Mouse (Mus musculus) right cerebral cortex, postnatal 25 days (tissue): ENCODE measurements around the gene Eapp.
A peak's percentile ranks its signal among the peaks of the same experiment; 100 is the strongest.
"Not testable (repeated sequence)": the region's sequence is repeated elsewhere in the genome, so short reads cannot be mapped to it uniquely, and the experiment has no call there.

Experiments
- DNase-seq: peaks from one replicate; pipeline ENCODE4 v3.0.0; 2022

The Eapp gene

DNA sequence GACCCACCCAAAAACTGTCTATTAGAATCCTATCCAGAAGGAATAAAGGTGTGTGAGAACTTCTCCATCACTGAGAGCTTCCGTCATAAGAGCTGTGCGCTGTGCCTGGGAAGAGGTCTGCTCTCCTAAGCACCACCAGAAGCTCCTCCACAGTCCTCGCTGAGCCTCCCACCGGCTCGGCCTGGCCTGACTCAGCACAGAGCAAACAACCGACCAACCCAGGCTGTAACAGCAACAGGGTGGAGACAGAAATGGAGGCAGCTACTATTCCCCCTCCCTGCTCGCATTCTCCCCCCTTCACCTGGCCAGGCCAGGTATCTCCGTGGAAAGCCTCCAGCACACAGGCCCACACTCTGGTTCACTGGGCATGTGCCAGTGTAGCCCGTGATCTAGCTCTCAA lies 19.0 kb downstream of the Eapp start:
- DNase-seq: no peak

DNA sequence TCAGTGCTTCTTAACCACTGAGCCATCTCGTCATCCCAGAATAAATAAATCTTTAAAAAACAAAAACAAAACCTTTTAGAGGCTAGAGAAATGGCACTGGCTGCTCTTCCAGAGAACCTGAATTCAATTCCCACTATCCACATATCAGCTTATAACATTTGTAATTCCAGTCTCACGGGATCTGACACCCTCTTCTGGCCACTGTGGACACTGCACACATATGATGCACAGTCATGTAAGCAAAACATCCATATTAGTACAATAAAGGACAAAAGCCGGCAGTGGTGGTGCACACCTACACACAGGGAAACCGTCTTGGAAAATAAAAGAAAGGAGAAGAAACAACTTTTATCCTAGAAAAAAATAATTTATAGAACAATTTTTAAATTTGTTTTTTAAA lies 20.3 kb downstream of the Eapp start:
- no peak for DNase-seq

DNA sequence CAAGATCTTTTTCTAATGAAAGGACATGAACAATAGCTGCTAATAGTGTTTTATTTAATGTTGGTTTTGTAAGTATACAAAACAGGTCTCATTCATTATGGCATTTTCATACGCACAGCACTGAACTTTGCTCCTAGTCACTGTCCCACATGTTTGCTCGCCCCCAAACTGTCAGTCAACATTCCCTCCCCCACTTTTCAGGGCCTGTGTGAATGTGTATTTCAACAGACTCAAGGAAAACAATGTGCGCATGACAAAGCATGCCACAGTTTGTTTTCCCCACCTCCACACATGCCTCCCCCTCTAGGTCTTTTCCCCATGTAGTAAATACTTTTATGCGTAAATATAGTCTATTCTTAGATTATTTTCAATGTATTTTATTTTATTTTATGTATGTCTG lies 24.4 kb downstream of the Eapp start:
- no peak for DNase-seq

DNA sequence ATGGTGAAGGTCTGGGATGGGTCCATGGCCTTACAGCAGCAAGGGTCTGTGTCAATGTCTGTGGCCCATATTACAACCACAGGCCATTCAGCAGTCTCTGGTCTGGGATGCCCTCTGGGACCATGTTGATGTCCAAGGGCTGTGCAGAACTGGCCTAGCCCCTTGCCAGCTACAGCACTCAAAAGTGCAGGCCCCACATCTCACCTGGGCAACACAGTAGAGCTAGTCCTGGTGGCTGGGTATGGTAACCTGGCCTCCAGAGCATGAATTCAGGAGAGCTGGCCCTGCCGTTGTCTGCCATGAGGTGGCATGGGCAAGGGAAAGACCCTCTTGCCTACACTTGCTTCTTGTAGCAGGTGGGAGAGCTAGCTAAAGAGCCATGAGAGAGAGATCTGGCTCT lies 27.6 kb downstream of the Eapp start:
- no peak for DNase-seq

DNA sequence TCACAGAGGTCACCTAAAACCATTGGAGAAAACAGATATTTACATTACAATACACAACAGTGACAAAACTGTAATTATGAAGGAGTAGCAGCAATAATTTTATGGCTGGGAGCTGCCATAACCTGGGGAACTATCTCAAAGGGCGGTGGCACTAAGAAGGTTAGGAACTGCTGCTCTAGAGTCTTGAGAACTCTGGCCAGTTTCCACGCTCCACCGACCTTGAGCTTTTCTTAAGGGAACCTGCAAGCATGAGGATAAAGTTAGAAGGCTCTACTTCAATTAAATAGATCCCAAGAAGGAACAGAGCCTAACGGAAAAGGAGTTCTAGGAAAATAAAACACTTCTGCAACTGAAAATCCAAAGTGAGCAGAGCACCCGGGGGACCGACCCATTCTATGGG lies 30.2 kb downstream of the Eapp start:
- no peak for DNase-seq

DNA sequence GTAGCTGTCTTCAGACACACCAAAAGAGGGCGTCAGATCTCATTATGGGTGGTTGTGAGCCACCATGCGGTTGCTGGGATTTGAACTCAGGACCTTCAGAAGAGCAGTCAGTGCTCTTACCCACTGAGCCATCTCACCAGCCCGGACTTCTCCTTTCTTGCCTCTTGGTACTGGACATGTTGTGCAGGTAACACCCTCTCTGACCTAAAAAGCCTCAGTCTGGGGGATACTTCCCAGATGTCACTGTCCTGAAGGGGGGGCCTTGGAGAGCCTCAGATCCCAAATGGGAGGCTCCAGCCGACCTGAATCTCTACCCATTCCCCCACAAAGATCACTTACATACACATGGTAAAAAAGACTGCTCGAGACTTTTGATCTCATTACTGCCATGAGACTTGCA lies 34.2 kb downstream of the Eapp start:
- not testable (repeated sequence) for DNase-seq

- no peak for DNase-seq
Measured at GRCm38 (mm10) chr12:54659901-54660300, 35.8 kb downstream of the Eapp start.

- DNase-seq: no peak
Measured at GRCm38 (mm10) chr12:54658425-54659092, 37.1 kb downstream of the Eapp start.

DNA sequence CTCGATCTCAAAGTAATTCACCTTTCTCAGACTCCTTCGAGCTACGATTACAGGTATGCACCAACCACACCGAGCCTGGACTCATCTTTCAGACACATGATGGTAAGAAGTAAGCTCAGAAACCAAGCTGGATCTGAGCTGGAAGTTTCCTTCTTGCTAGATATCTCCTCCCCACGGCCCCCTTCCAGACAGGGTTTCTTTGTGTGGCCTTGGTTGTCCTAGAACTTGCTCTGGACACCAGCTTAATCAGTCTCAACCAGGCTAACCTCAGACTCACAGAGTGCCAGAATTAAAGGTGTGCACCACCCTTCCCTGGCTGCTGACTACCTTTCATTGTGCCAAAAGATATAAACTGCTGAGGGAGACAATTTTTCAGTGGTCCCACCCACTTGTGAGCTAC lies 37.7 kb downstream of the Eapp start:
- DNase-seq: no peak

DNA sequence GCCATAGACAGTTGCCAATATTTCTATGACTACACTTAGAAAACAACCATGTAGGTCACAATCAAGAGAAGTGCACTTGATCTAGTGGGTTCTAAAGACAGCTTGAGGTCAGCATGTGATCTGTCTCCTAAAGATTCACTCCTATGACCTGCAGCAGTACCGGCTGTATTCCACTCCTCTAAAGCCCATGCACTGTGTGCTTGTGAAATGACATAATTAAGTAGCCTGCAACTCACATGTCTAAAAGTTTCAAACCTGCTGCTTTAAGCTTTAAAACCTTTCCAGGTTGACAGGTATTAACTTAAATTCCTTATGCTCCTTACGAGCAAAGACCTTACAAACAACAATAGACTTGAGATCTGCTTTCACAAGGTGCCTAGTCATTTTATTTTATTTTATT lies 38.5 kb downstream of the Eapp start:
- no peak for DNase-seq

- peak; percentile 97 for DNase-seq
Measured at GRCm38 (mm10) chr12:54656396-54657171, 39.1 kb downstream of the Eapp start, which contains the start of gene Sptssa. Gene Sptssa (minus strand): TSS chr12:54656573.

GRCm38 (mm10) chr12:54656039-54656395 lies 39.7 kb downstream of the Eapp start:
- DNase-seq: no peak

GRCm38 (mm10) chr12:54655292-54656038 lies 40.2 kb downstream of the Eapp start:
- no peak for DNase-seq

- no peak for DNase-seq
Measured at GRCm38 (mm10) chr12:54654741-54655140, 41.0 kb downstream of the Eapp start.

DNA sequence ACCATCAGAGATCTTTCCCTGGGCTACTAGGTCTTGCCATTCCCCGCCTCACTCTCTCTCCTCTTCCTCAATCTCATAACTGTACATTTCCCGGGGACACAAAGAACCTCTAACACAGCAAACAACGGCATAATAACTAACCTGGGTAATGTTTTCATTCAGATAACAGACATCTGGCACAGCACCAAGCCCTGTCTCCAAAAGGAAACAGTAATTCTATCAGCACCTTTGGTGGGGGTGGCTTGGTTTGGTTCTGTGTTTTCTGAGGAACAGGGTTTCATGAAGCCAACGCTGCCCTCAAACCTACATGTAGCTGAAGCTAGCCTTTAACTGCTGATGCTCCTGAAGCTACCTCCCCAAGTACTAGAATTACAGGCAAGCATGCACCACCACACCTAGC lies 41.6 kb downstream of the Eapp start:
- no peak for DNase-seq

- no peak for DNase-seq
Measured at GRCm38 (mm10) chr12:54652346-54652745, 43.4 kb downstream of the Eapp start.

- DNase-seq: no peak
Measured at GRCm38 (mm10) chr12:54651820-54652219, 43.9 kb downstream of the Eapp start.

GRCm38 (mm10) chr12:54651158-54651557 lies 44.5 kb downstream of the Eapp start:
- no peak for DNase-seq

- no peak for DNase-seq
Measured at GRCm38 (mm10) chr12:54644947-54645346, 50.8 kb downstream of the Eapp start.

DNA sequence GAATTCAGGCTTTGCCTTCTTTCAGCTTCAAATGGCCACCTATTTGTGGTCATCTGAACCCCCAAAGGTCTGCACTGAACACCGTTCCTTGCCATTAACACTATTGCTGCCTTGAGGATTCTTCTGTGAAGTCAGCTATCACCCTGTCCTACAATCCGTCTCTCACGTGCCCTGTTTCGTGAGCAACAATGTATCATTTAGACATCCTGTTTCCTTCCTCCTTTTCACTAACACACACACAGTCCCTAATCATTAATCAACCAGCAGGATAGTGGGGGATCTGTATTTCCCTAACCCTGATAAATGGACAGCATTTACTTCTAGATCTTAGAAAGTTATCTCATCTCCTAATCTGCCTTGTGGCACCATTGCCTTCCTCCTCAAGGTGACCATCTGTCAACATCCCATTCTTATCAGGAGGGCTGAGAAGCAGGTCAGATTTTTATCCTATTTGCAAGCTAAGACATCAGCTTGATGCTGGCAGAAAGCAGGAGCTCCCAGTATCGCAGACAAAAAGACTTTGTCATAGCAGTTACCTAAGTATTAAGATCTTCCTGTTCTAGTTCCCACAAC lies 52.3 kb downstream of the Eapp start:
- DNase-seq: no peak

DNA sequence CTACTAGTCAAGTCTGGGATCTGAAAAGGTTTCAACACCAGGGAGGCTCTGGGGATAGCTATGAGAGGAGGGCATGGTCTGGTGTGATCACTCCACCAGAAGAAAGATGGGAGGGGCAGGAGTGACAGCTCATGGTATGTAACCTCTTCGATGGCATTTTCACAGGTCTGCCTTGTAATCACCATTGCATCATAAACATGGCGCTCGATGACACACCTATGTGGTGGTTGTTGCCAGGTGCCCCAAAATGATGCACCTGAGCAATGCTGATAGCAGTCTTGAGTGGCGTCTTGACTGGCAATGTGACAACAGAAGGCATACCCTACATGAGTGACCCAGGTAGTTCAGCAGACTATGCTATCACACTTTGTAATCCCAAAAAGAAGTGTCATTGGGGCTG lies 54.3 kb downstream of the Eapp start:
- no peak for DNase-seq

GRCm38 (mm10) chr12:54640259-54640658 lies 55.4 kb downstream of the Eapp start:
- no peak for DNase-seq

DNA sequence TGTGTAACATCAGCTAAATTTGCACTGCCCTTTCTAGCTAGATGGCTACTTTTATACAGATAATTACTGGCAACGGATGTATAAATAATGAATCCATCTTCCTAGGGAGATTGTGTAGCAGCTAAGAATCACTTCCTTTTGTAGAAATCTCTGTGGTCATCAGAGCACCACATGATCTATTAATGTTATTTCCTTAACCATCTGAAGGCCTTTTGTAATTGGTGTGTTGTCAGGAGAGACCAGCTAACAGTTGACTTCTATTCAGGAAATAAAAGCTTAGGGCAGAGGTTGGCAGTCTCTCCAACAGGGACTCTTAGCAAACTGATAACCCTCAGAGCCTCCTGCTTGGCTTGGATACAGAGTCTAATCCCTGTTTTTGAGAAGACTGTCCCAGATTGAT lies 58.7 kb downstream of the Eapp start:
- DNase-seq: no peak

GRCm38 (mm10) chr12:54632141-54632540 lies 63.6 kb downstream of the Eapp start:
- no peak for DNase-seq
